Mouse (Mus musculus) lung, embryonic 16.5 days (tissue): ENCODE results near the gene Crb2. TPM values are rescaled to one million over a fixed set of nuclear protein-coding genes. Genes with fewer than 3 reads are reported as not detected.

Experiments used
- ATAC-seq: fragments of 200-750 bp; cut with Nextera tagmentation; 2 replicates; pipeline ENCODE4 v1.8.0; 2017; ENCODE audit warnings: low read depth, mild to moderate bottlenecking, moderate library complexity
- H3K27ac ChIP-seq: fragments of 300-500 bp; sonication (generic); 2 replicates; pipeline ENCODE4 v1.5.1; 2014; ENCODE audit warnings: mild to moderate bottlenecking, control low read depth, low read length
- H3K27me3 ChIP-seq: fragments of 300-500 bp; sonication (generic); 2 replicates; pipeline ENCODE4 v1.6.1; 2014; ENCODE audit warnings: low read depth, low read length, mixed read lengths; ENCODE audit not compliant: control insufficient read depth, insufficient read depth
- H3K36me3 ChIP-seq: fragments of 300-500 bp; sonication (generic); 2 replicates; pipeline ENCODE4 v1.6.1; 2014; ENCODE audit warnings: low read length; ENCODE audit not compliant: control insufficient read depth, insufficient read depth
- H3K4me1 ChIP-seq: fragments of 300-500 bp; sonication (generic); replicated peaks from 2 replicates; pipeline ENCODE4 v1.6.1; 2014; ENCODE audit warnings: low read length, mixed read lengths; ENCODE audit not compliant: control insufficient read depth, insufficient read depth
- H3K4me2 ChIP-seq: fragments of 300-500 bp; sonication (generic); 2 replicates; pipeline ENCODE4 v1.6.1; 2014; ENCODE audit warnings: low read depth, low read length, control low read depth
- H3K4me3 ChIP-seq: fragments of 300-500 bp; sonication (generic); 2 replicates; pipeline ENCODE4 v1.5.1; 2014; ENCODE audit warnings: mild to moderate bottlenecking, low read length, control low read depth
- H3K9ac ChIP-seq: fragments of 300-500 bp; sonication (generic); 2 replicates; pipeline ENCODE4 v1.6.1; 2014; ENCODE audit warnings: low read length, control low read depth
- H3K9me3 ChIP-seq: fragments of 300-500 bp; sonication (generic); 2 replicates; pipeline ENCODE4 v1.6.1; 2016; ENCODE audit warnings: low read length; ENCODE audit not compliant: control insufficient read depth
- WGBS: fragments of 180-500 bp; shearing (Covaris S2); extraction: QIAGEN DNeasy Blood & Tissue Kit; methylation state at CpG from one replicate; pipeline ENCODE4 v1.1.7; 2014; 5-methylcytosine and 5-hydroxymethylcytosine counted together
- polyA plus RNA-seq: library from polyadenylated mRNA; unstranded; fragments of >200 nt; fragmentation: Nextera tagmentation; extraction: Ambion mirVana; gene quantifications from 2 replicates; pipeline ENCODE4 v1.2.1, GENCODE M21; 2015

Crb2 gene
- polyA plus RNA-seq, 1 experiment from 2014 or later, result 0.88 TPM

- H3K4me2 ChIP-seq, result peak overlapping the region; percentile 52
- peaks cover 8% of the 10 kb centered on the region; the same call in 1 of the 2 replicates for H3K27me3 ChIP-seq
- no peaks in the 10 kb centered on the region for H3K9me3 ChIP-seq
- 16% methylated on average over 20 of the region's 20 CpGs for WGBS
- H3K4me1 ChIP-seq, result peaks cover 22% of the 10 kb centered on the region
- no peak for ATAC-seq
- H3K27ac ChIP-seq, result no peak overlapping the region
- H3K9ac ChIP-seq, result peak overlapping the region; percentile 41; the same call in 1 of the 2 replicates
- peak overlapping the region; percentile 27 for H3K4me3 ChIP-seq
- H3K36me3 ChIP-seq, result no peaks in the 10 kb centered on the region
Observed at GRCm38 (mm10) chr2:37776611-37777411, 762 bp downstream of the Crb2 start.

GRCm38 (mm10) chr2:37777958-37778720, 2.1 kb downstream of the Crb2 start:
- Histone ChIP-seq H3K4me1 (peaks cover 22% of the 10 kb centered on the region), H3K27me3 (peaks cover 8% of the 10 kb centered on the region; the same call in 1 of the 2 replicates), H3K9ac (no peak overlapping the region), H3K27ac (no peak overlapping the region), H3K4me2 (no peak overlapping the region), H3K4me3 (no peak overlapping the region), H3K36me3 (no peaks in the 10 kb centered on the region), H3K9me3 (no peaks in the 10 kb centered on the region)
- no peak for ATAC-seq
- 36% methylated on average over 10 of the region's 10 CpGs for whole genome bisulfite sequencing

GRCm38 (mm10) chr2:37780270-37780929, 4.4 kb downstream of the Crb2 start:
- peak overlapping the region; percentile 47 for H3K4me2 ChIP-seq
- H3K4me1 ChIP-seq, result peaks cover 22% of the 10 kb centered on the region
- WGBS, result 1% methylated on average over 14 of the region's 14 CpGs

DNA sequence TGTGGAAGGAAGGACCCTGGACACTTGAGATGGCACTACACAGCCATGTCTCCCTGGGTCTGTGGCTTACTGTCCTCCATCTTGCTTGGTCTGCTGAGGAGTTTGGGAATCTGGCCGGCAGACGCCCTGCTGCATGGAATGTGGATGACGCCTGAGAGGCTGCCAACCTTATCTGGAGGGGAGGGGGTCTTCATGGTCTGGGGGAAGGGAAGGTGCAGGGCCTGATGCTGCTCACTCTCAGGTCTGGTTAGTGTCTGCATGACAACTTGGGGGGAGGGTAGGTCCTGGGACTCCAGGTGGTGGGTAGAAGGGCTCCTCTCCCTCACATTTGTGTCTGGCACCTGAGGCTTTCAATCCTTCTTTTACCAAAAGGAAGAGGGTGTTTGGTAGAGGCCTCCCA, 5.4 kb downstream of the Crb2 start:
- 31% methylated on average over 3 of the region's 3 CpGs for WGBS
- H3K4me3 ChIP-seq, result no peak overlapping the region
- peaks cover 14% of the 10 kb centered on the region for H3K27me3 ChIP-seq
- no peaks in the 10 kb centered on the region for H3K36me3 ChIP-seq
- H3K4me1 ChIP-seq, result peaks cover 17% of the 10 kb centered on the region
- no peak overlapping the region for H3K27ac ChIP-seq
- no peaks in the 10 kb centered on the region for H3K9me3 ChIP-seq
- H3K4me2 ChIP-seq, result no peak overlapping the region
- no peak overlapping the region for H3K9ac ChIP-seq
- no peak for ATAC-seq

More at GRCm38 (mm10) chr2:37780270-37780929, 4.4 kb downstream of the Crb2 start:
- Histone ChIP-seq H3K36me3 (no peaks in the 10 kb centered on the region), H3K9me3 (no peaks in the 10 kb centered on the region), H3K27me3 (peaks cover 8% of the 10 kb centered on the region; the same call in 1 of the 2 replicates), H3K27ac (no peak overlapping the region), H3K4me3 (peak overlapping the region; percentile 25), H3K9ac (no peak overlapping the region)
- peak; percentile 58 for ATAC-seq

DNA sequence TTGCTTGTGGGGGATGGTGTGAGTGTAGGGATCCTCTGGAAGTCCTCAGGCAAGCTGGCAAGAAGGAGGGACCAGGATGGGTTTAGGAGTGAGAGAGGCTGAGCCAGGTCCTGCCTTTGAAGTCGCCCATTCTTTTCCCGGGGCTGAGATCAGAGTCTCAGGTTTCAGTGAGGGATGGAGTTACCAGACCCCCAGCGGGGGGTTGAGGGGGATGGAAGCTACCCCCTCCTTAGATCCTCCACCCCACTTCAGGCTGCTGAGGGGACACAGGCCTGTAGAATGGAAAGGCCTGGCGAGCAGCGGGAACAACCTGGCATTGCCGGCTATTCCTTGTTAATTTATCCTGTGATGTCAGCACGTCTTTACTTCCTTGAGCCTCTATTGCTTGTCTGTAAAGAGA, 6.0 kb downstream of the Crb2 start:
- Histone ChIP-seq H3K4me1 (peaks cover 13% of the 10 kb centered on the region), H3K36me3 (no peaks in the 10 kb centered on the region), H3K4me3 (no peak overlapping the region), H3K9ac (no peak overlapping the region), H3K27me3 (peaks cover 11% of the 10 kb centered on the region), H3K9me3 (no peaks in the 10 kb centered on the region), H3K4me2 (no peak overlapping the region), H3K27ac (no peak overlapping the region)
- ATAC-seq, result no peak
- 32% methylated on average over 7 of the region's 7 CpGs for WGBS

DNA sequence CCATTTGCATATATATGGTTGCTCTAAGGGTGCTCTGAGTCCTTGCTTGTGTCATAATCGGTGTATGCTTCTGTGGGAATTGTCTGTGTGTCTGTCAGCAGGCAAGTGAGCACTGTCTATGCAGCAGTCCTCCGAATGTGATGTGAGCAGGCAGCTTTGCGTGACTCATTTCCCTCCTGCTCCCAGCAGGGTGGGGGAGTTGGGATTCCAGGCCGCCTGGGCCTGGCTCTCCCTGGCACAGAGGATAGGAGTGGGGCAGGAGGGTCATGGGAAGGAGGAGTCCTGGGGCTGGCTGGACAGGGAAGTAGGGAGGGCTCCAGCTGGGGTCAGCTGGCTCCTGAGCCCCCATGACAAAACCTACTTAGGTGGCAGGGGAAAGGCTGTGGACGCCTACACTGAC, 8.4 kb downstream of the Crb2 start:
- no peak for ATAC-seq
- Histone ChIP-seq H3K4me2 (no peak overlapping the region), H3K27ac (no peak overlapping the region), H3K9me3 (no peaks in the 10 kb centered on the region), H3K9ac (no peak overlapping the region), H3K27me3 (peaks cover 8% of the 10 kb centered on the region), H3K4me1 (peaks cover 20% of the 10 kb centered on the region), H3K36me3 (no peaks in the 10 kb centered on the region), H3K4me3 (no peak overlapping the region)
- 65% methylated on average over 5 of the region's 5 CpGs for WGBS

DNA sequence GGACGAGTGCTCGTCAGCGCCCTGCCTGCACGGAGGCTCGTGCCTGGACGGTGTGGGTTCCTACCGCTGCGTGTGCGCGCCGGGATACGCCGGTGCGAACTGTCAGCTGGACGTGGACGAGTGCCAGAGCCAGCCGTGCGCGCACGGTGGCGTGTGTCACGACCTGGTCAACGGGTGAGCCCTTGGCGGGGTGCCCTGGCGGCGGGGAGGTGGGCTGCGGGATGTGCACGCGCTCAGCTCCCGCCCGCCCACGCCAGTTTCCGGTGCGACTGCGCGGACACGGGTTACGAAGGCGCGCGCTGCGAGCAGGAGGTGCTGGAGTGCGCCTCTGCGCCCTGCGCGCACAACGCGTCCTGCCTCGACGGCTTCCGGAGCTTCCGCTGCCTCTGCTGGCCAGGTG, 10.4 kb downstream of the Crb2 start:
- Histone ChIP-seq H3K4me2 (peak overlapping the region; percentile 71), H3K27me3 (peaks cover 8% of the 10 kb centered on the region), H3K4me3 (peak overlapping the region; percentile 47), H3K27ac (no peak overlapping the region), H3K9ac (peak overlapping the region; percentile 19; the same call in 1 of the 2 replicates), H3K9me3 (no peaks in the 10 kb centered on the region), H3K36me3 (no peaks in the 10 kb centered on the region), H3K4me1 (peaks cover 10% of the 10 kb centered on the region)
- no peak for ATAC-seq
- WGBS, result 16% methylated on average over 44 of the region's 52 CpGs

- ATAC-seq, result peak; percentile 72
- Histone ChIP-seq H3K4me2 (no peak overlapping the region), H3K4me1 (peaks cover 10% of the 10 kb centered on the region), H3K36me3 (no peaks in the 10 kb centered on the region), H3K4me3 (no peak overlapping the region), H3K9ac (no peak overlapping the region), H3K9me3 (no peaks in the 10 kb centered on the region), H3K27ac (peak overlapping the region; percentile 72), H3K27me3 (peaks cover 15% of the 10 kb centered on the region)
- WGBS, result 48% methylated on average over 7 of the region's 7 CpGs
Observed at GRCm38 (mm10) chr2:37788176-37788962, 12.3 kb downstream of the Crb2 start.
